Mouse (Mus musculus): ENCODE results near the gene Rap2b.
A peak's percentile ranks its signal among the peaks of the same experiment; 100 is the strongest.

Rap2b gene

GRCm38 (mm10) chr3:61363161-61363988 lies 1.9 kb downstream of the Rap2b start:
- DNase-seq (ENCODE audit: low read depth, low spot score), result peak; percentile 71

GRCm38 (mm10) chr3:61363989-61364660 lies 2.7 kb downstream of the Rap2b start:
- Histone ChIP-seq H3K36me3 (ENCODE audit: control insufficient read depth, insufficient read depth, low read length, poor library complexity, severe bottlenecking) (no peaks in the 10 kb centered on the region), H3K27me3 (ENCODE audit: control insufficient read depth, insufficient read depth, low read length, poor library complexity, severe bottlenecking) (no peaks in the 10 kb centered on the region)
- peak; percentile 95 for DNase-seq (ENCODE audit: low read depth, low spot score)

More at GRCm38 (mm10) chr3:61363161-61363988, 1.9 kb downstream of the Rap2b start:
- no peaks in the 10 kb centered on the region for H3K27me3 ChIP-seq (ENCODE audit: control insufficient read depth, insufficient read depth, low read length, poor library complexity, severe bottlenecking)
- no peaks in the 10 kb centered on the region for H3K36me3 ChIP-seq (ENCODE audit: control insufficient read depth, insufficient read depth, low read length, poor library complexity, severe bottlenecking)

- Histone ChIP-seq H3K36me3 (ENCODE audit: control insufficient read depth, insufficient read depth, low read length, poor library complexity, severe bottlenecking) (no peaks in the 10 kb centered on the region), H3K27me3 (ENCODE audit: control insufficient read depth, insufficient read depth, low read length, poor library complexity, severe bottlenecking) (no peaks in the 10 kb centered on the region)
- DNase-seq (ENCODE audit: low read depth, low spot score), result no peak
These were observed 3.2 kb downstream of the Rap2b start for GRCm38 (mm10) chr3:61364661-61364977.

GRCm38 (mm10) chr3:61364978-61365778 lies 3.7 kb downstream of the Rap2b start:
- Histone ChIP-seq H3K36me3 (ENCODE audit: control insufficient read depth, insufficient read depth, low read length, poor library complexity, severe bottlenecking) (no peaks in the 10 kb centered on the region), H3K27me3 (ENCODE audit: control insufficient read depth, insufficient read depth, low read length, poor library complexity, severe bottlenecking) (no peaks in the 10 kb centered on the region)
- DNase-seq (ENCODE audit: low read depth, low spot score), result peak; percentile 45

GRCm38 (mm10) chr3:61365779-61366373 lies 4.4 kb downstream of the Rap2b start, which contains the start of gene B430305J03Rik:
Gene B430305J03Rik, minus strand, starts transcription at chr3:61365951.
- Histone ChIP-seq H3K27me3 (ENCODE audit: control insufficient read depth, insufficient read depth, low read length, poor library complexity, severe bottlenecking) (no peaks in the 10 kb centered on the region), H3K36me3 (ENCODE audit: control insufficient read depth, insufficient read depth, low read length, poor library complexity, severe bottlenecking) (no peaks in the 10 kb centered on the region)
- DNase-seq (ENCODE audit: low read depth, low spot score), result peak; percentile 52

DNA sequence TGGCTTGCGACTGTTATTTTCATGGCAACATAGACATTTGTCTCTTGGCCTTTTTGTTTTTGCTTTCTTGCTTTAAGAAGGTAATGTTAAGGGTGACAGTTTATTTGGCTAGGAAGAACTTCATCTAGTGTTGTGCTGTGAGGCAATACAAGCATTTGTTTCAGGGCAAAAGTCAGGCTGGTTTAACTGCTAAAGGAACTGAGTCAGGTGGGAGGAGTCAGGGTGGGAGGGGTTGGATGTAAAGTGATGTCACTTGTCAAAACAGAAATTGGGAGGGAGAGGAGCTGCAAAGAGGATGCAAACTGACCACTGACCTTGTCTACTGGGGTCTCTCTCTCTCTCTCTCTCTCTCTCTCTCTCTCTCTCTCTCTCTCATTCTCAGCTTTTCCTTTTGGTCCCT lies 7.0 kb downstream of the Rap2b start:
- H3K27me3 ChIP-seq (ENCODE audit: control insufficient read depth, insufficient read depth, low read length, poor library complexity, severe bottlenecking), result no peaks in the 10 kb centered on the region
- no peak for DNase-seq (ENCODE audit: low read depth, low spot score)
- no peaks in the 10 kb centered on the region for H3K36me3 ChIP-seq (ENCODE audit: control insufficient read depth, insufficient read depth, low read length, poor library complexity, severe bottlenecking)

DNA sequence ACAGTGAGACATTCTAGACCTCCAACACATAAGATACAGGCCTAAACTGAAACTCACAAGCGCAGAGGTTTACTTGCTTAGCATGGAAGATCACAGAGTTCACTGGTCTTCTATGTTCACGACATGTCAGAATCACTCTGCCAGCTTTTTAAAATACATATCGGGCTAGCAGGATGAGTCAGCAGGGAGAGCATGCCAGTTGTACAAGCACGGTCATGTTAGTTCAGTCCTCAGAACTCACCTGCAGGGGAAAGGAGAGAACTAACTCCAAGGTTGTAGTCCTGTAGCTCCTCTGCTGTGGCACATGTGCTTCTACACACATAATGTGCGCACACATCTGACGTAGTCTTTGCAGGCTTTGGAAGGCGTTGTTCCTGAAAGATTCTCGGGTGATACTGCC lies 14.6 kb downstream of the Rap2b start:
- no peak for DNase-seq (ENCODE audit: low read depth, low spot score)
- H3K36me3 ChIP-seq (ENCODE audit: control insufficient read depth, insufficient read depth, low read length, poor library complexity, severe bottlenecking), result no peaks in the 10 kb centered on the region
- no peaks in the 10 kb centered on the region for H3K27me3 ChIP-seq (ENCODE audit: control insufficient read depth, insufficient read depth, low read length, poor library complexity, severe bottlenecking)

DNA sequence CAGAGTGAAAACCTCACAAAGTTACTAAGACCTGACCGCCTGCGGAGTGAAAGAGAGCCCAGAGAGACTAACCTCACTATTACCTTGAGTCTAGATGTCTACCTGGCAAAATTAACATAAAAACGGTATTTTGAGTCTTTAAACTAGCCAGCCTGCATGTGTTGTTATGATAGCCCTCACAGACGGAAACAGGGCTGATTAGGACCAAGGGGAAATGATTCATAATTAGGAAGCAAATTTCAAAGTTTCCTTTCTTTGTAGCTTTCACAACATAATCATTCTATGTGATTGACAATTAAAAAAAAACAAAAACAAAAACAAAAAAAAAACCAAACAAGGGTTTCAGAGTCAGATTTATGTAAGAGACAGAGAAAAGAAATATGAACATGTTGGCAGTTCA lies 24.9 kb downstream of the Rap2b start:
- no peaks in the 10 kb centered on the region for H3K36me3 ChIP-seq (ENCODE audit: control insufficient read depth, insufficient read depth, low read length, poor library complexity, severe bottlenecking)
- no peak for DNase-seq (ENCODE audit: low read depth, low spot score)
- H3K27me3 ChIP-seq (ENCODE audit: control insufficient read depth, insufficient read depth, low read length, poor library complexity, severe bottlenecking), result no peaks in the 10 kb centered on the region

- H3K27me3 ChIP-seq (ENCODE audit: control insufficient read depth, insufficient read depth, low read length, poor library complexity, severe bottlenecking), result no peaks in the 10 kb centered on the region
- no peaks in the 10 kb centered on the region for H3K36me3 ChIP-seq (ENCODE audit: control insufficient read depth, insufficient read depth, low read length, poor library complexity, severe bottlenecking)
- no peak for DNase-seq (ENCODE audit: low read depth, low spot score)
These were observed 30.1 kb downstream of the Rap2b start for GRCm38 (mm10) chr3:61391564-61391963.

DNA sequence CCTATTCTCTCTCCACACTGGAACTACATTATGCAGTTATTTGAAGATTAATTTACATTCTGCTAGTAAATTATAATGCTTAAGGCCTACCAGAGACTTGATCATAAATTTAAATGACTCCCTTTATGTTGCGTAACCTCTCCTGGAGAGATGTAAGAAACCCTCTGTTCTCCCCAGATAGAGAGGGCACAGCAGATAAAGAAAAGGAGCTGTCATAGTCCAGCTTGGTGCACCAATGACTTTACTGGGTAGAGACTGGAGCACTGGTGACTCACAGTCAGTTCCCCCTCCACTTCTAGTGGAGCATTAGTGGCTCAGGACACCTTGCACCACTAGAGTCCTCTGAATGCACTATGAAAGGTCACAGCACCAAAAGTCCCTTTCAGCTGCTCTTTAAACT lies 31.4 kb downstream of the Rap2b start:
- no peaks in the 10 kb centered on the region for H3K27me3 ChIP-seq (ENCODE audit: control insufficient read depth, insufficient read depth, low read length, poor library complexity, severe bottlenecking)
- H3K36me3 ChIP-seq (ENCODE audit: control insufficient read depth, insufficient read depth, low read length, poor library complexity, severe bottlenecking), result no peaks in the 10 kb centered on the region
- no peak for DNase-seq (ENCODE audit: low read depth, low spot score)

DNA sequence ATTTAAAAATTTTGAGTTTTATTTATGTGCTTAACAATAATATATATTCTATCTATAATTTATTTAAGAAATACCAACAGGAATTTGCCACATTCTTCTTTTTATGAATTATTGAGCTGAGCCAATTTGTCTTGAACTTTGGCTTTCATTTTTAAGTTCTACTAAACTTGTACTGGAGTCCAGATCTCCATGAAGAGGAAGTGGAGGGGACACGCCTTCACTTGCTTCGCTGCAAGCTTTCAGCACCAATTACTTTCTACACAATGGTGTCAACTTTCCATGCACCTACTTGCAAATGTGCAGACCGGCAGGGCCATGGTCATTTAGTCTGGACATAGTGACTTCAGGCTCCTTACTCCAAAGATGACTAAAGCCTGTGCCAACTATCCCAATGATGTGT lies 32.1 kb downstream of the Rap2b start:
- Histone ChIP-seq H3K36me3 (ENCODE audit: control insufficient read depth, insufficient read depth, low read length, poor library complexity, severe bottlenecking) (no peaks in the 10 kb centered on the region), H3K27me3 (ENCODE audit: control insufficient read depth, insufficient read depth, low read length, poor library complexity, severe bottlenecking) (no peaks in the 10 kb centered on the region)
- DNase-seq (ENCODE audit: low read depth, low spot score), result no peak

DNA sequence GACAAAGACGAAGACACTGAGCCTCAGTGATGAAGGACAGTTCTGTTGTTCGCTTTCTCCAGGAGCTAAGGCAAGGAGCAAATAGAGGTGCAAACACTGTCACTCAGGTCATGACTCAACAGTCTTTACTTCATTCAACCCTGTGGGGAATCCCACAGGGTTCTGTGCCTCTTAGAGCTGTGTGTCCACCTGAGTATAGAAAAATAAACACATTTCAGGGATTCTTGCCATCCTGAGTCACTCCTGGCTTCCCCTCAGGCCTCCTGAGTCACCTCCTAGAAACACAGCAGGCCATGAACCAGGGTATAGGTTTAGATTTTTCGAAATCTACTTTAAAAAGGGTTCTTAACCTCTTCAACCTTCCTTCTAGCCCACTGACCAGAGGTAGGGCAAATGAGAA lies 33.9 kb downstream of the Rap2b start:
- H3K27me3 ChIP-seq (ENCODE audit: control insufficient read depth, insufficient read depth, low read length, poor library complexity, severe bottlenecking), result no peaks in the 10 kb centered on the region
- no peaks in the 10 kb centered on the region for H3K36me3 ChIP-seq (ENCODE audit: control insufficient read depth, insufficient read depth, low read length, poor library complexity, severe bottlenecking)
- no peak for DNase-seq (ENCODE audit: low read depth, low spot score)

DNA sequence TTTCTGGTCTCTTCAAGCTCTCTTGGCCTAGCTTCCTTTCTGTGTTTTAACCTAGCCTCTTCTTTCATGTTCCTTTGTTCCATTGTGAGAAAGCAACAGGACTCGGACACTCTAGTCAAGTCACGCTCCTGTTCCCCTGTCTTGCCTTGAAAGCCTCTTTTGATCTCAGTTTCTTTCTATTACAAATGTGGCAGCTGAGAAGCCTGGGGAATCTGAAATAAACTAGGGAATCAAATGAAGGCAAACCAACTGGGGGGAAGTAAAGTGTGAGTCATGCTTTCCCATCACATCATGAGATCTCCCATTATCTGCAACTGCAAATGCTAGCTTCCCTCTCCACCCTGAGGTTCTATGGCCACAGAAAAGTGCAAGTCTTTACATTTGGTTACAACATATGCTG lies 35.3 kb downstream of the Rap2b start:
- H3K36me3 ChIP-seq (ENCODE audit: control insufficient read depth, insufficient read depth, low read length, poor library complexity, severe bottlenecking), result no peaks in the 10 kb centered on the region
- no peaks in the 10 kb centered on the region for H3K27me3 ChIP-seq (ENCODE audit: control insufficient read depth, insufficient read depth, low read length, poor library complexity, severe bottlenecking)
- no peak for DNase-seq (ENCODE audit: low read depth, low spot score)

- Histone ChIP-seq H3K36me3 (ENCODE audit: control insufficient read depth, insufficient read depth, low read length, poor library complexity, severe bottlenecking) (no peaks in the 10 kb centered on the region), H3K27me3 (ENCODE audit: control insufficient read depth, insufficient read depth, low read length, poor library complexity, severe bottlenecking) (no peaks in the 10 kb centered on the region)
- DNase-seq (ENCODE audit: low read depth, low spot score), result no peak
These were observed 39.5 kb downstream of the Rap2b start for GRCm38 (mm10) chr3:61400823-61401387.
